Mouse (Mus musculus): ENCODE measurements at regions not wholly inside any gene's neighbourhood (a gene's known extent, or its start where the extent isn't known, plus 50 kb on each side); places are given as distances from the start of the nearest gene placed in this dataset.

GRCm38 (mm10) chr11:23996250-23996649 lies 78.6 kb downstream of the A830031A19Rik start:
- TF ChIP-seq GATA1 (IDR thresholded peaks at IDR 0.05; ENCODE audit: borderline replicate concordance, low read length) (no peak), FLI1 (IDR thresholded peaks at IDR 0.05; ENCODE audit: low read length) (no peak)
